Mouse (Mus musculus) liver, embryonic 15.5 days (tissue): Measurements from ENCODE around the gene Pnmal1. TPM values are rescaled to one million over a fixed set of nuclear protein-coding genes. Genes with fewer than 3 reads are reported as not detected.
A peak's percentile ranks its signal among the peaks of the same experiment; 100 is the strongest.

ENCODE experiments used
- ATAC-seq: fragments of 200-750 bp; cut with Nextera tagmentation; 2 replicates; pipeline ENCODE4 v1.8.0; 2017; ENCODE audit warnings: moderate number of reproducible peaks, mild to moderate bottlenecking, moderate library complexity; ENCODE audit not compliant: insufficient read depth
- H3K27ac ChIP-seq: fragments of 300-500 bp; sonication (generic); replicated peaks from 2 replicates; pipeline ENCODE4 v1.5.1; 2015; ENCODE audit warnings: mild to moderate bottlenecking, inconsistent platforms
- H3K27me3 ChIP-seq: fragments of 300-500 bp; sonication (generic); 2 replicates; pipeline ENCODE4 v1.6.1; 2015; ENCODE audit warnings: mild to moderate bottlenecking, inconsistent platforms
- H3K36me3 ChIP-seq: fragments of 300-500 bp; sonication (generic); replicated peaks from 2 replicates; pipeline ENCODE4 v1.6.1; 2015; ENCODE audit warnings: moderate library complexity, mild to moderate bottlenecking, inconsistent platforms
- H3K4me1 ChIP-seq: fragments of 300-500 bp; sonication (generic); replicated peaks from 2 replicates; pipeline ENCODE4 v1.6.1; 2015; ENCODE audit warnings: inconsistent platforms
- H3K4me2 ChIP-seq: fragments of 300-500 bp; sonication (generic); 2 replicates; pipeline ENCODE4 v1.6.1; 2015; ENCODE audit warnings: moderate library complexity, mild to moderate bottlenecking, inconsistent platforms
- H3K4me3 ChIP-seq: fragments of 300-500 bp; sonication (generic); replicated peaks from 2 replicates; pipeline ENCODE4 v1.5.1; 2015; ENCODE audit warnings: mild to moderate bottlenecking, inconsistent platforms
- H3K9ac ChIP-seq: fragments of 300-500 bp; sonication (generic); 2 replicates; pipeline ENCODE4 v1.6.1; 2015; ENCODE audit warnings: moderate library complexity, mild to moderate bottlenecking, inconsistent platforms
- H3K9me3 ChIP-seq: fragments of 300-500 bp; sonication (generic); replicated peaks from 2 replicates; pipeline ENCODE4 v1.6.1; 2016; ENCODE audit warnings: inconsistent platforms
- WGBS: fragments of 180-500 bp; shearing (Covaris S2); methylation state at CpG from one replicate; pipeline ENCODE4 v1.1.7; 2015; ENCODE audit warnings: mixed read lengths; ENCODE audit not compliant: insufficient replicate concordance; 5-methylcytosine and 5-hydroxymethylcytosine counted together
- polyA plus RNA-seq: library from polyadenylated mRNA; unstranded; fragments of >200 nt; fragmentation: Nextera tagmentation; extraction: Ambion mirVana; gene quantifications from 2 replicates; pipeline ENCODE4 v1.2.1, GENCODE M21; 2015

Gene Pnmal1
- polyA plus RNA-seq, 1 experiment from 2014 or later = 0.05 TPM

DNA sequence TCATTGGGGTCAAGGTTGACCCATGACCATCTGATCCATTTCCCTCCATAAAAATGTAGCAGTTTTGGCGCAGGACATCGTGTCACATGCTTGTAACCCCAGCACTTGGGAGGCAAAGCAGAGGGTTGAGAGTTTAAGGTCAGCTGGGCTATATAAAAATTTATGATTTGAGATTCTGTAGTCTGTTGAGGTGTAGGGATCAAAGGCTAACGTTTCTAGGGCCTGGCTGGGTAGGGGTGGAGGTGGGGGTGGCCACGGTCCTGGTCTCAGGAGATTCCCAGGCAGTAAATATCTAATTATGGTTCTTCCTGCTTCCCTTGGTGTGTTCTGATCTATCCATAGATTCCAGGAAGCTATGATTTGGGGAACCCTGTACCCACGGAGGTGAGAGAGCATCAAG lies 2.2 kb downstream of the Pnmal1 start:
- no peak overlapping the region for H3K27ac ChIP-seq
- H3K9ac ChIP-seq = no peak overlapping the region
- no peaks in the 10 kb centered on the region for H3K36me3 ChIP-seq
- H3K4me3 ChIP-seq = no peak overlapping the region
- H3K4me2 ChIP-seq = no peak overlapping the region
- H3K4me1 ChIP-seq = no peaks in the 10 kb centered on the region
- no peak for ATAC-seq
- no peaks in the 10 kb centered on the region for H3K9me3 ChIP-seq
- peaks cover 7% of the 10 kb centered on the region; the same call in 1 of the 2 replicates for H3K27me3 ChIP-seq
- 49% methylated on average over 5 of the region's 5 CpGs for WGBS

- no peaks in the 10 kb centered on the region for H3K9me3 ChIP-seq
- H3K27me3 ChIP-seq = no peaks in the 10 kb centered on the region
- 58% methylated on average over 6 of the region's 6 CpGs for WGBS
- H3K4me1 ChIP-seq = no peaks in the 10 kb centered on the region
- H3K4me3 ChIP-seq = no peak overlapping the region
- H3K4me2 ChIP-seq = no peak overlapping the region
- no peak overlapping the region for H3K9ac ChIP-seq
- H3K36me3 ChIP-seq = no peaks in the 10 kb centered on the region
- peak overlapping the region; percentile 53; the same call in 1 of the 2 replicates for H3K27ac ChIP-seq
- peak; percentile 52; the same call in 1 of the 2 replicates for ATAC-seq
These were observed 8.9 kb downstream of the Pnmal1 start for GRCm38 (mm10) chr7:16968414-16968813.

GRCm38 (mm10) chr7:16971160-16971559 lies 11.7 kb downstream of the Pnmal1 start:
- no peak overlapping the region for H3K4me2 ChIP-seq
- 30% methylated on average over 3 of the region's 3 CpGs for WGBS
- no peak overlapping the region for H3K9ac ChIP-seq
- H3K27ac ChIP-seq = no peak overlapping the region
- no peak overlapping the region for H3K4me3 ChIP-seq
- no peaks in the 10 kb centered on the region for H3K27me3 ChIP-seq
- H3K36me3 ChIP-seq = no peaks in the 10 kb centered on the region
- peaks cover 4% of the 10 kb centered on the region; the same call in 1 of the 2 replicates for H3K4me1 ChIP-seq
- no peak for ATAC-seq
- H3K9me3 ChIP-seq = no peaks in the 10 kb centered on the region

- H3K36me3 ChIP-seq = no peaks in the 10 kb centered on the region
- WGBS = 44% methylated on average over 6 of the region's 6 CpGs
- H3K4me3 ChIP-seq = no peak overlapping the region
- no peak overlapping the region for H3K4me2 ChIP-seq
- H3K9me3 ChIP-seq = no peaks in the 10 kb centered on the region
- H3K27me3 ChIP-seq = no peaks in the 10 kb centered on the region
- H3K9ac ChIP-seq = no peak overlapping the region
- no peak overlapping the region for H3K27ac ChIP-seq
- peaks cover 20% of the 10 kb centered on the region for H3K4me1 ChIP-seq
- ATAC-seq = no peak
These were observed 14.5 kb downstream of the Pnmal1 start for GRCm38 (mm10) chr7:16974018-16974417.

DNA sequence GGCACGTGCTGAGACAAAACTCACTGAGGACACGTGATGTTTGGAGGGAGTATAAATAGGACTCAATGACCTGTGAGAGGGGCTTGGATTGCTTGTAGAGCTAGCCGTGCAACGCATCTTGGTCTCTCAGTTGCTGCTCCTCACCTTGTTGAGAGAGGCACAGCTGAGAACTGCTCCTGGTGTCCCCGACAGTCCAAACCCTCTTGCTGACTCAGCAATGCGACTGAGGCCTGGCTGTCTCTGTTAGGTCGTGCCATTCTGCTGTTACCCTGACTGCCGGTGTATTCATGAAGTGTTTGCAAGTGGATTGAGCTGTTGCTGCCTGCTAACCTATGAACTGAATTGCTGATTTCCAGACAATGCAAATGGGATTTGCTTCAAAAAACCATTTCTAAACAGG lies 16.8 kb downstream of the Pnmal1 start:
- no peak overlapping the region for H3K27ac ChIP-seq
- no peak overlapping the region for H3K4me2 ChIP-seq
- no peak for ATAC-seq
- H3K9ac ChIP-seq = no peak overlapping the region
- no peaks in the 10 kb centered on the region for H3K36me3 ChIP-seq
- H3K4me3 ChIP-seq = no peak overlapping the region
- H3K9me3 ChIP-seq = no peaks in the 10 kb centered on the region
- WGBS = 67% methylated on average over 8 of the region's 8 CpGs
- H3K4me1 ChIP-seq = peaks cover 33% of the 10 kb centered on the region
- no peaks in the 10 kb centered on the region for H3K27me3 ChIP-seq

DNA sequence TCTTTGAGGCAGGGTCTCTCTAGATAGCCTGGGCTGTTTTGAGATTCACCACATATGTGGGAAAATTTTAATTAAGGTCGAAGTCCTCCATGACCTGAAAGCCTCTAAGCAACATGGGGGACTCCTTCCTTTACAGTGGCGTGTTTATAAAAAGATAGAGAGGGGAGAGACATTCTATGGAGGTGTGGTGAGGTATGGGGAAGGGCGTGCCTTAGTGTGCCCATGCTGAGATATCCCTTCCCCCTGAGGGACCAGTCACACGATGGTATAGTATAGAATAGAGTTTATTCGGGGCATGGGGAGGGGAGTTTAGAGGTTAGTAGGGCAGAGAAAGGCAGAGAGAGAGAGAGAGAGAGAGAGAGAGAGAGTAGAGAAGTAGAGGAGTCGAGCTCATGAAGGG lies 18.7 kb downstream of the Pnmal1 start:
- ATAC-seq = peak; percentile 87
- H3K36me3 ChIP-seq = no peaks in the 10 kb centered on the region
- H3K4me1 ChIP-seq = peaks cover 33% of the 10 kb centered on the region
- peak overlapping the region; percentile 46 for H3K4me2 ChIP-seq
- H3K27me3 ChIP-seq = no peaks in the 10 kb centered on the region
- no peak overlapping the region for H3K4me3 ChIP-seq
- H3K9ac ChIP-seq = no peak overlapping the region
- 32% methylated on average over 6 of the region's 6 CpGs for WGBS
- no peaks in the 10 kb centered on the region for H3K9me3 ChIP-seq
- H3K27ac ChIP-seq = peak overlapping the region; percentile 29

GRCm38 (mm10) chr7:16978593-16978992 lies 19.1 kb downstream of the Pnmal1 start:
- Histone ChIP-seq H3K36me3 (no peaks in the 10 kb centered on the region), H3K4me2 (peak overlapping the region; percentile 46), H3K4me3 (no peak overlapping the region), H3K4me1 (peaks cover 33% of the 10 kb centered on the region), H3K27me3 (no peaks in the 10 kb centered on the region), H3K9ac (no peak overlapping the region), H3K27ac (0 out of 2 replicates have a peak overlapping the region, but pooled peaks have one; percentile 29), H3K9me3 (no peaks in the 10 kb centered on the region)
- peak; percentile 56 for ATAC-seq
- 66% methylated on average over 3 of the region's 3 CpGs for WGBS

DNA sequence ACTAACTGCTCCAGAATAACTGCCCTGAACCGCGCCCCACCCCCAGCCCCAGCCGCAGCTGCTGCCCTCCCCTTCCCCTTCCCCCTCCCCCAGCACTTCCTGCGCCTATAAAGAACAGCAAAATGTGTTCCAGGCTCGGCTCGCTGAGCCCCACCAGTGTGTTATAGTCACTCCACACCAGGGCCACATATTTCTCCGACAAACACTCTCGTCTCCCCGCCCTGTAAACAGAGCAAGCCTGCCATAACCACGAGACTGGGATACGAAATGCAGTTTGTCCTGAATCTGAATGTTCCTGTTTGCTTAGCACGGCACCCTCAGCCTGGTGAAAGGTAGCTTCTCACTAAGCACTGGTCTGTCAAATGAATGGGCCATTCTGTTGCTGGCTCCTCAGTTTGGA lies 20.9 kb downstream of the Pnmal1 start:
- Histone ChIP-seq H3K27ac (peak overlapping the region; percentile 72; the same call in 1 of the 2 replicates), H3K27me3 (no peaks in the 10 kb centered on the region), H3K4me2 (peak overlapping the region; percentile 61), H3K4me1 (peaks cover 30% of the 10 kb centered on the region), H3K36me3 (no peaks in the 10 kb centered on the region), H3K4me3 (peak overlapping the region; percentile 36), H3K9ac (peak overlapping the region; percentile 50), H3K9me3 (no peaks in the 10 kb centered on the region)
- ATAC-seq = peak; percentile 30
- WGBS = under 1% methylated on average over 12 of the region's 12 CpGs

GRCm38 (mm10) chr7:16982859-16983568 lies 23.5 kb downstream of the Pnmal1 start, which contains the start of gene Gm42372:
Gene Gm42372 (plus strand): TSS chr7:16983086.
- 32% methylated on average over 26 of the region's 26 CpGs for WGBS
- Histone ChIP-seq H3K4me3 (no peak within 1 kb of the TSS), H3K4me1 (peaks cover 23% of the 10 kb centered on the region), H3K4me2 (no peak within 1 kb of the TSS), H3K9me3 (no peaks in the 10 kb centered on the region), H3K27ac (no peak within 1 kb of the TSS), H3K9ac (no peak within 1 kb of the TSS), H3K36me3 (no peaks in the 10 kb centered on the region), H3K27me3 (no peaks in the 10 kb centered on the region)
- no peak for ATAC-seq

GRCm38 (mm10) chr7:16987541-16988149 lies 28.2 kb downstream of the Pnmal1 start:
- 60% methylated on average over 7 of the region's 7 CpGs for WGBS
- H3K9me3 ChIP-seq = no peaks in the 10 kb centered on the region
- no peak overlapping the region for H3K4me3 ChIP-seq
- peaks cover 10% of the 10 kb centered on the region for H3K4me1 ChIP-seq
- no peaks in the 10 kb centered on the region for H3K36me3 ChIP-seq
- no peak for ATAC-seq
- H3K27me3 ChIP-seq = no peaks in the 10 kb centered on the region
- H3K27ac ChIP-seq = no peak overlapping the region
- no peak overlapping the region for H3K4me2 ChIP-seq
- no peak overlapping the region for H3K9ac ChIP-seq

- no peak overlapping the region for H3K27ac ChIP-seq
- H3K4me1 ChIP-seq = peaks cover 12% of the 10 kb centered on the region
- no peak overlapping the region for H3K4me2 ChIP-seq
- 65% methylated on average over 3 of the region's 3 CpGs for WGBS
- no peak for ATAC-seq
- H3K4me3 ChIP-seq = no peak overlapping the region
- H3K9ac ChIP-seq = no peak overlapping the region
- no peaks in the 10 kb centered on the region for H3K9me3 ChIP-seq
- H3K36me3 ChIP-seq = no peaks in the 10 kb centered on the region
- peaks cover under 1% of the 10 kb centered on the region; the same call in 1 of the 2 replicates for H3K27me3 ChIP-seq
These were observed 28.9 kb downstream of the Pnmal1 start for GRCm38 (mm10) chr7:16988405-16988804.
